Mouse (Mus musculus) cerebellum, adult 11-12 months (tissue): ENCODE measurements around the gene Mtmr1.
"Not testable (repeated sequence)": the region's sequence is repeated elsewhere in the genome, so short reads cannot be mapped to it uniquely, and the experiment has no call there.

Experiments used
- DNase-seq: peaks from one replicate; pipeline ENCODE4 v3.0.0; 2022

Gene Mtmr1

DNA sequence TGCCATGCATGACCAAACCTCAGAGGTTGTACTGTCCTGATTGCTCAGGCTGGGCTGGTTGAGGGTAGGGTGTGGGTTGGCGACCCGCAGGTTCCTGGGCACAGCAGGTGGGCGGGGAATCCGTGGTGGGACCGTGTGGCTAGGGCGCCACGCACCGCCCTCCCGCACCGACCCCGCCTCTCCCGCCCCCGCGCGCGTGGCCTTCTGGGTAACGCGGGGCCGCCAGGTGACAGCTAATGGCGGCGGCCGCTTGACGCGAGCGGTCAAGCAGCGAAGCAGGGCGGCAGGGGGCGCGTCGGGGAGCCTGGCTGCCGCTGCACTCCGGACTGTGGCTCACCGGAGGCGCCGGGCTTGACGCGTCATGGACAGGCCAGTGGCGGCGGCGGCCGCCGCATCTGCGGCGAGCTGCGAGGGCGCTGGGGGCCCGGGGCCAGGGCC lies at the start of gene Mtmr1:
Mtmr1 (plus strand) TSS at position 207 of the 438 bp plus-strand sequence.
- DNase-seq = peak; percentile 85

DNA sequence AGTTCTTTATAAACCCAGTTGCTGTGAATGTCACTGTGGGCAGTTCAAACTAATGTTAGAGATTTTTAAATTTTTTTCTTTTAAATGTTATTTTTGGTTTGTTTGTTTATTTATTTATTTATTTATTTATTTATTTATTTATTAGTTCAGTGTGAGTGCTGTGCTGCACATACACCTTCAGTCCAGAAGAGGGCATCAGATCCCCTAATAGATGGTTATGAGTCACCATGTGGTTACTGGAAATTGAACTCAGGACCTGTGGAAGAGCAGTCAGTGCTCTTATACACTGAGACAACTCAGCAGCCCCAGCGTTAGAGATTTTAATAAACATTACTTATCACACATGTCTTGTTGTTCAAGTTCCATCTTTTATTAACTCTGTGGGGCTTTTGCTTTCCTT lies 12.5 kb upstream of the Mtmr1 start:
- no peak for DNase-seq

DNA sequence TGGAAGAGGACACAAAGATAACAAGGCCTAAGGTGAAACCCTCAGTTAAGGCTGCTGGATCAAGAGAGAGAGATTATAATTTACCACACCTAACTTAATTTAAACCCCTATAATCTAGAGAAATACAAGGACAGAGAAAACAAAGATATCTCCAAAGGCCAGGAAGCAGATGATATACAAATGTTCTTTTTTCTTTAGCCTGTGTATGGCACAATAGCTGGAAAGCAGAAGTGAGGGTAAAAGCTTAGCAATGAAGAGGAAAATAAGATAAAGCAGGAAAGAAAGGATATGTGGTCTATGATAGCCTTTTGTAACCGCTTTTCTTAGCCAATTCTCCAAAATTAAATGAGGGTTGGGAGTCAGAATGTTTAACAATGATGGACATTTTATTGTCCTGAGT lies 9.2 kb upstream of the Mtmr1 start:
- no peak for DNase-seq

DNA sequence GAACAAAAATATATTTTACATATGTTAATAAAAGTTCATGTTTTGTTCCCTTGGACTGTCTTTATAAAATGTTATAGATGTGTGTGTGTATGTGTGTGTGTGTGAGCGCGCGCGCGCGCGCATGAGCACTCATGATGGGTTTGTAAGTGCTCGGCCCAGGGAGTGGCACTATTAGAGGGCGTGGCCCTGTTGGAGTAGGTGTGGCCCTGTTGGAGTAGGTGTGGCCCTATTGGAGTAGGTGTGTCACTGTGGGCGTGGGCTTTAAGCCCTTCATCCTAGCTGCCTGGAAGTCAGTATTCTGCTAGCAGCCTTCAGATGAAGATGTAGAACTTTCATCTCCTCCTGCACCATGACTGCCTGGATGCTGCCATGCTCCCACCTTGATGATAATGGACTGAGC lies 2.8 kb upstream of the Mtmr1 start:
- not testable (repeated sequence) for DNase-seq

DNA sequence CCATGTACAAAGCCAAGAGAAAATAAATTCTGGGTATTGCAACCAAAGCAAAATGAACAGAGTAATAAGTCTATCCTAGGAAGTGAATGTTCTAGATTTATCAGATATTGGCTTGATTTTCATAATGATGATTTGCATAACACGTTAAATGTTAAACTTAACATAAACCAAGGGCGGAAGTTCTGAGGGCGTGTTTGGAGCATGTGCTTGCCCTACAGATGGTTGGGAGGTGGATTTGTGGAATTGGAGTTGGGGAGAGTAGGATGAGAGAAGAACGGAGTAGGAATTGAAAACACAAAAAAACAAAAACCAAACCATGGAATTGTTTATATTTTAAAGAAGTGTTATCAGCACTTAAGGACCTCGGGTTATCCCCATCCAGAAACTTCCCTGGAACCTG lies 498 bp upstream of the Mtmr1 start:
- no peak for DNase-seq

DNA sequence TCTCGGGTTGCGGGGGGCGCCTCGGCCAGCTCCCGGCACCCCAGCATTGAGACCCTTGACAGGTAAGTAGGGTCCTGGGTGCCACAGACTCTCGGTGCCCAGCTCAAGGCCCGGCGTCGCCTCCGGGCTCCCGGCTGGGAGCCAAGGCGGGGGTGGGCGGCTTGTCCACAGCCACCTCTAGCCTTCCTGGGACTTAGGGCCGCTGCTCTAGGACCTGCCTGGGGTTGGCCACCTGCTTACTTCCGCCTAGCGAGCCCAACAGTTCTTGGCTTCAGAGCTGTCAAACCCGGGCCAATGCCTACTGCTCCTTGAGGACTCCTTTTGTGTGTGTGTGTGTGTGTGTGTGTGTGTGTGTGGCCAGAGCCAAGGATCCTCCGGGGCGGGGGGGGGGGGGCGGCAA lies 451 bp downstream of the Mtmr1 start:
- DNase-seq = peak; percentile 72

DNA sequence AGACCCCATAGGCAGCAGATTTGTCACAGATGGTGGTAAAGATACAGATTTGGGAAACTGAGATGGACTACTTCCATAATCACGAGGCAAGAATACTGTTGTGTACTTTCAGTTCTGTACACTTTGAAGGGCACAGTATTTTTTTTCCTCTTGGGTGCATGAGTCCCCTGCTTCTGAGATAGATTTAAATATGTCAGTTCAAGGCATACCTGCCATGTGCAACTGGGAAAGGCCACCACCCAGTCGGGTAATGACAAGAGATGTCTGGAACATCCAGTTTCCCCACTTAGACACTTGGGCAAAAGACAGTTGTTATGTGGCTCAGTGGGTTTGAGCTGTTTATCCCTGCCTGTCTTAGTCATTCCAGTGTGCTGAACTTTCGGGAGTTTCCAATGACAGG lies 950 bp downstream of the Mtmr1 start:
- DNase-seq = peak; percentile 8

DNA sequence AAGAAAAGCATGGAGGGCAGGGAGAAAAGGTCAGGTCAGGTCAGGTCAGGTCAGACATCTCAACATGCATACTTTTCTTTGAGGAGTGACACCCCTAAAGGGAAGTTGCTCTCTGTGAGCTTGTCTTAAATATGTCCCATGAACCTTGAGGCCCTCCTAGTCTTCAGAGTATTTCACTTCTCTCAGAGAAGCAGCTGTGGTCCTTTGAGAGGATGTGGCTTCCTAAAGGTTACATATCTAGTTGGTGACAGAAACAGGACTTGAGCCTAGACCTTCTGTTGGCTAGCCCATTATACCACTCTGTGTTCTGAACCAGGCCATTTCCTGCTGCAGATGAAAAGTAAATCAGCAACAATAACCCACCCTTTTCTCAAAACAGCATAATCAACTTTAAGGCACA lies 2.4 kb downstream of the Mtmr1 start:
- DNase-seq = no peak

DNA sequence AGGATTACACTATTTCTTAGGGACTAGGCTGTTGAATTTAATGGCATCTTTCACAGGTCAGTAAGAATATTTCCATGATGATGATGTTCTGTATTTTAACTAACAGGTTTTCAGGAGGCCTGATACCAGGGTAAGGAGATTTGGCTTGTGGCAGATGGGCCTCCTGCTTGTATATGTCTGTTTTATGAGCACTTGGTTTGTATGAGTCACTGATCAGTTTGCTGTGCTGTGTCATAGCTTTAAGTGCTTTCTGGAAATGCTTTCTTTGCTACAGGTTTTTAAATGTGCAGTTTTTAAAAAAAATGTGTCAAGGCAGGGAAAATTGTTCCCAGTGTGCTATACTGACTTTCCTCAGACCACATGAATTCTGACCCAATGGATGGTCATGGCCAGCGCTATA lies 12.2 kb downstream of the Mtmr1 start:
- DNase-seq = no peak

DNA sequence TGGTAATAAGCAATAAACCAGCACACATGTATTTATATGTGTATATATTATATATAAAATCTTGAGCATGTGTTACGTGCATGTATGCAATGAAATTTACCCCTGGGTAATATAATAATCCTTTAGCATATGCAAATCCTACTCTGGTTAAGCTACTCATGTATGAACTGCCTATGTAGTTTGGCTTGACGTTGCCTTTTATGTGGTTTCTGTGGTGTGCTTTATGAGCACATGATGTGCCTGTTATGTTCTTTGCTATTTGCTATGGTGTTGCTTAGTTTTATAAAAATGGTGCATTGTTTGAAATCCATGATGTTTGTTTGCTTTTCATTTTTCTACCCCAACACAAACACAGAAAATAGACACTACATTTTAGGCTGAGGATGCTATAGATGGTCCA lies 13.9 kb downstream of the Mtmr1 start:
- no peak for DNase-seq

DNA sequence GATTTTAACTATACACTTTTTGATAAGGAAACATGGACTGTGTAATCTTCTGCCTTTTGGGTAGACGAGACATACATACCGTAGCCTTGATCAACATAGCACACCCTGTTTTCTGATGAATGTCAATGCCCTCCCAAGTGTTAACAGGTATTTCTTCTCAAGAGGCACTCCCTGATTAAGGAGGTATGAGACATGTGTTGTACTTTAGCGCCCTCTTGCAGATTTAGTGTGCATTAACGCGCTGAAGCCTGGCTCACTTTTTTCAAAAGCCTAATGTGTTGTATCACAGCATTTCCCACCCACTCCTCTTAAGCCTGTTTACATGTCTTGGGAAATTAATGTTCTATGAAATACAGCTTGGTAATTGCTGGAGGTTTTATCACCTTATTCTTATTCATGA lies 17.0 kb downstream of the Mtmr1 start:
- DNase-seq = peak; percentile 19

DNA sequence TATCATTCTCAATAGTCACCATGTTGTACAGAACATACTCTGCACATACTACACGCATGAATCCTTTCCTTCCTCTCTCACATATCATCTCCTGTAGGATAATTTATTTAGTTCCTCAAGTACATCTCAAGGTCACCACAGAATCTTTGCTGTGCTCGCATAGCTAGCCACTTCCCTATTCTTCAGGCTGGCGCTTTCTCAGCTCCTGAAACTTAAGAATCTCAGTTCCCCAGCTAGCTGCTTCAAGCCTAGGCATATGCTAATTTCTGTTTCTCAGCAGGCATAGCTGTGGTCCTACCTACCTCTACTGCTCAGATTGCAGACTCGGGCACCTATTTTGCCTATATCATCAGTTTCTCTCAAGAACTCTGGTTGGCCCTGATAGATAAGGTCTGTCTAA lies 31.8 kb downstream of the Mtmr1 start:
- DNase-seq = no peak

DNA sequence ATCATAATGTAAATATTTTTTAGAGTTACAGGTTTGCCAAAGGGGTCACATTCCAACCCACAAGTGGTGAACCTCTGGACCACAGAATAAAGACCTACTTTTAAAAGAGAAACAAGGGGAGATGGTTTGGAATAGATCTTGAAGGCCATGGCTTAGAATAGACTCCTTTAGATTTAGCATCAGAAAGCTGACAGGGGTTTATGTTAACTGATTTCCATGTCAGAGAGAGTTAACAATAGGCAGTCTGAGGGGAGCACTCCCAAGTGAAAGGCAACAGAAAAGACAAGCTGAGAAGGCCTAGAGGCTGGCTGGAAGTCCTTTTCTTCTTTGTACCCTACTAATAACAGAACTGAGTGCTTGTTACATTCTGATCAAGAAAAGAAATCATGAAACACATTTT lies 41.7 kb downstream of the Mtmr1 start:
- no peak for DNase-seq

DNA sequence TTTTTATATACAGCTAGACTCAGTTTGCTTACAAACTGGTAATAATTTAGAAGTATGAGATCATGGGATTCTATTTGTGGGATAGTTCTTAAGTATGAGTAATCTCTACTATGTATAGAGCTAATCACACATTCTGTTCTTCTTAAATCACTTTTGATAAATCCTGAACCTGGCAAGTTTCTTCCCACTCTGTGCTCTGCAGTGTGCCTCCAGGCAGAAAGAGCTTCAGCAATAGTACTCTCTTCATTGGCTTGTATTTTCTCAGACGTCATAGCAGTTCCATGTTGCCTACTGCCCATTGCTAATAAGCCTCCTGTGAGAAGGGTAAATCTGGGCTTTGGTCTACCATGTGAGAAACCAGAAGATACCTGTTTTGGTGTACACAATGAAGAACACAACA lies 43.8 kb downstream of the Mtmr1 start:
- DNase-seq = no peak

DNA sequence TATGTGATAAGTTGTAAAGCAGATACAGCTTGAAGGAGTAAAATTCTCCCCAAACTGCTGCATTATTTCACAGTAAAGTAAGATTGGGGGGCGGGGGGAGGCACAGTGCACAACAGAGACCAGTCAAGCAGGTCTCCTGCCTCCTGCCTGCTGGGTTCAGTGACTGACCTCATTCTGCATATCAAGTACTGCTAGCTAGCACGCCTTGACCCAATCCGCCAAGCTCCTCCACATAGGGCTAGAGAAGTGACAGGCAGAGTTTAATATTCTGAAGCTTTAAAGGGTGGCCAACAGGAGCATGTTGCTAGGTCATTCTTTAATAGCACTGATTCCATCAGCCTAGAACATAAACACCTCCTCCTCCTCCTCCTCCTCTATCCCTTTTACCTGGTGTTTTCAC lies 48.2 kb downstream of the Mtmr1 start:
- DNase-seq = no peak

DNA sequence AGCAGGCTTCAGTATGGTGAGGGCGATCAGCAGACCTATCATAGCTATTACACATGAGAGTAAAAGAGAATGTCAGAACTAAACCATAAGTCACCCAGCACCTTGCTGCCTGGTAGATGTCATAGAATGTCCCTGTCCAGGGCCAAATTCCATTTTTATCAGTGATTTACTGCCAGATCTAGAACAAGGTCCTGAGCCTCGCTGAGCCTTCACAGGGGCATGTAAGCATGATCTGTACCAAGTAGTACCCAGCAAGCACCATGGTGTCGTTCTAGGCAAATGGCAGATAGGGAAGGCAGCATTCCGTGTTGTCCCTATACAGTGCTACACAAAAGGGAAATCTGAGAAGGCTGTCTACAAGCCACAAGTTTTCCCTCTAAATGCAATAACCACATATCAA lies 49.1 kb downstream of the Mtmr1 start:
- DNase-seq = no peak

DNA sequence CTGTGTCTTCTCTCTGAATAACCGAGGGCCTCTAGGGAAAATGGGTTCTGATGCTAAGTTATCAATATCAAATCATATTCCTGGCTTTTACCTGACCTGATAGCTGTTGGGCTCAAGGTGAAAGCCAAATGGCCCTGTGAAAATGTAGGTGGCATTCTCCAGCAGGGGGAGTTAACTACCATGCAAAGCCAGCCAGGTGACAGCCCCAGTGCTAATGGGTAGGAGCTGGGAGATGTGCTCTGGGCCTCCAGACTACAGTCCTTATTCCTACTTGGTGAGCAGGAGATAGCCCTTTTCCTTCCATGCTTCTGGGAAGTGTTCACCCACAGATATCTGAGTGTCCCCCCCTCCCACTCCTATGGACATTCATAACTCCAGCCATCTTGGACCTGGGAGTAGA lies 60.3 kb downstream of the Mtmr1 start:
- DNase-seq = no peak

DNA sequence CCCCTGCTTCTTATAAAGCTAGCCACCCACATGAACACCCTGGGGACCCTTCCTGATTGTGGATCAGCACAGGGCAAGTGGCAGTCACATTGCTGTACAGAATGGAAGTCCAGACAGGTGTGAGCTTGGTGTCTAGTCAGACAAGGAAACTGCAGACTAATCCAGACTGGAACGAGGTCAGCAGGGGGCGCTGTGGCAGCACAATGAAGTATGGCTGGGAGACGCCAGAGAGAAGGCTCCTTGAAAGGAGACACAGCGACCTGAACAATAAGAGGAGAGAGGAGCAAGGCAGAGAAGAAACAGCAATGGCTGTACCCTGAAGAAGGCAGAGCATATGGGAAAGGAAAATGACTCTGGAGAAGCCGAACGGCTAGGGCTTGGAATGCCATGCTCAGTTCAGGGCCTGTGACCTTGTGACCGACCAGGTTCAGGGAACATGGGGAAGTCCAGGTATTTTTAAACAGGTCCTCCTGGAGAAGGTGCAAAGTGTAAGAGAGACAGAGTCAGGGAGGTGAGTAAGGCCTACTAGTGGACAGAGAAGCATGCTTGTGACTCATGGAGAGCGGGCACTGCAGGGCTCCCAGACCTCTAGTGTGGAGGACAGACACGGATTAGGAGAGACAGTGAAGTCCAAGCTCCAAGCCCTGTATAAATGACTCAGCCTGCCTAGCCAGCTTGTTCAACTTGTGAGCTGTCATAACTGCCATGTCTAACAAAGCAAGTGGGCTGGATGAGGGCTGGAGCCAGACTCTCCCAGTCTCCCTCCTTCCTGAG lies 61.4 kb downstream of the Mtmr1 start:
- DNase-seq = peak; percentile 54

DNA sequence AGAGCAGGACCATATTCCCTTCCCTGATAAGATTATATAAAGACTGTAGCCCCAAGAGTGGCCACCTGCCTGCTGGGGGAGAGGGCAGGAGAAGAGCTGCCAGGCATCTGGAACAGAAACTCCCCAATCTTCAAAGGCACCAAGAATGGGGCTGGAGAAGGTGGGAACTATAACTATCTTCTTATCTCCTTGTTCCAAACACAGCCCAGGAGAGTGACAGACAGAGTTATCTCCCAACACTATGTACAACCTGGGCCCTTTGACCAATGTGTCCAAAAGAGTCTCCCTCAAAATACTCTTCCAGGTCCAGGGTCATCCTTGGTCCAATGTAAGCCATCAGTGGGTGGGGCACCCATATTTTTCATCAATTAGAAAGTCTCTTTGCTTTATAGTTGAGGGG lies 62.9 kb downstream of the Mtmr1 start:
- DNase-seq = no peak

DNA sequence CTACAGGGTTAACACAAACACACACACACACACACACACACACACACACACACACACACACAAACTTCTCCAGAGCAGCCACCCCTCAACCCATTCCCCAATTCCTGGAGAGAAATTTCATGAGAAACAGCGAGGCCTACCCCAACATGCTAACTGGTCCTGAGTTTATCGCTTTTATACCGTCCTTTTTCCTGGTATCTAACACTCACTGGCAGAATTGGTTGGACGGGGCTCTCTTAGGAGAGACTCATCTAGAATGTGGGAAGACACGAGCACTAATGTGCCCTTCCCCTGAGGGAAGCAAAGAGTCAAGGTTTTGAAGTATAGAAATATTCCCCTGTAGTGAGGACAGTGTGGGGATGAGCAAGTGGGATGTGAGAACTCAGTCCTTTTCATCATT lies 66.3 kb downstream of the Mtmr1 start:
- DNase-seq = no peak

DNA sequence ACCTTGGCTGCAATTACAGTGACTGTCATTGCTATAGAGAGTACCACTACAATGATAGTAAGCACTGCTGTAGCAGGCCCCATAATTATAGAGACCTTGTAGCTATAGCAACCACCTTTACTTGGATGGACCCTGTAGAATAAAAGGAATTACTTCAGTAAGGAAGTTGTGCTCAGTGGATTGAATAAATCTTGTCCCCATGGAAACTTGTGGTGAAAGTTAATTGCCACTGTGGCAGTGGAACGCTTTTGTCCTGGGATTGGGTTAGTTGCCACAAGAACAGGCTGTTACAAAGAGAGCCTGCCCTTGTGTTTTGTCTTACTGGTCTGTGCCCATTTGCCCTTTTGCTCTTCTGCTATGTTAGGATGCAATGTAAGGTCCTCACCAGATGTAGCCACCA lies 69.9 kb downstream of the Mtmr1 start:
- DNase-seq = no peak

DNA sequence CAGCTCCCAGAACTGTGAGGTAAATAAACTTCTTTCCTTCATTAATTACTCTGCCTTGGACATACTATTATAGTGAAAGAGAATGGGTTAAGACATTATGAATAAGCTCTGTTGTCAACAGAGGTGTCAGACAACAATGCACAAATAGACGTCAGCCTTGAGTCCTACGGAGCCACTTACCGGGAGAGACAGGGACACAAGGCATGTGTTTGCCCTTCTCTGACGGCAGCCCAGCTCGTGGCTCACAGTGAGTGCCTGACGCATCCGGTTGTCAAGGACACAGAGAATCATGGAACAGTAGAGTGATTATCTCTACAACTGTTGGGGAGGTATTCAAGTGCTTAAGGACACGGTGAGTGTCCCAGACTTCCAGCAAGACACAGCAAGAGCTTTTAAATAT lies 70.3 kb downstream of the Mtmr1 start:
- DNase-seq = no peak

DNA sequence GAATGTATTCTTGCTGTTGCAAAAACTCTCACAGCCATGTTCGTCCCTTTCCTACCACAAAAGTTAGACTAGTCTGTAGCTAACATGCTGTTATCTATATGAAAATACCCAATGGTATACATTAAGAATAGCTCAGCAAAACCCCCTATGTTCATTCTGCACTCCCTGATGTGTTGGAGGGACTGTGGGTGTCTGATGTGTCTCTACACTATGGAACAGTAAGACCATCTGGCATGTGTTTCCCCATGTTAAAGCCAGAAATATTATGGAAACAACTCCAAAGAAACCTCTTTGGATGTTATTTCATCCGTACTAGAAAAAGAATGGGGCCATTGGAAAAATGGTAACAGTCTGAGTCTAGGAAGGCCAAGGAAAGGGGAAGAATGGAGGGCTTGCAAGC lies 71.0 kb downstream of the Mtmr1 start:
- DNase-seq = no peak

DNA sequence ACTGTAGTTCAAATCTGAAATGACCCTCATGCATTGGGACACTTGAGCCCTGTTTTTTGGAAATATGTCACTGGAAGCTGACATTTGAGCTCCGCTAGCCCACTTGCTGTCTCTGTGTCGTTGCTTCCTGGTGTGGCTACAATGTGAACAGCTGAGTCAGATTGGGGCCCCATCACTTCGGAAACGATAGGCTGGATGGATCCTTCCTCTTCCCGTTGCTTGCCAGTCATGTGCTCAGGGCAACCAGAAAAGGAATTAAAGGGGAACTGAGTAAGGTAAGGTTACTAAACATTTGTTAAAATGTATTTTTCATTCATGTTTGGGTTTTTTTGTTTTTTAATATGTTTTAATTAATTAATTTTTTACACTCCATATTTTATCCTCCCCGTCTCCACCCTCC lies 74.9 kb downstream of the Mtmr1 start:
- DNase-seq = no peak

DNA sequence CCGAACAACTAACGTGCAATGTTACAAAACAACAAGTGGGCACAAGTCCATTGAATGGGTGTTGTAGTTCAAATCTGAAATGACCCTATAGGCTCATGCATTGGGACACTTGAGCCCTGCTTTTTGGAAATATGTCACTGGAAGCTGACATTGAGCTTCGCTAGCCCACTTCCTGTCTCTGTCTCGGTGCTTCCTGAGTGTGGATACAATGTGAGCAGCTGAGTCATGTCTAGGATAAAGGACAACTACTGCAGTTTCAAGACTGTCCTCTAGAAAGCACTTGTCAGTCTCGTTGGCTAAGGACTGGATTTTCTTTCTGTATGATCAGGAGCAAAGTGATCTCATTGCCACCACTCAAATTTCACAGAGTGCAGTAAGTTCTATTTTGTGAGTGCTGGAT lies 78.4 kb downstream of the Mtmr1 start:
- DNase-seq = no peak
